Comparison of ENCODE assay signal across 18 mouse cellular contexts in genomic region chr3:41317170-41317569, GRCm38 (mm10).
DNase-seq lines count a peak whose midpoint lies in the region; ATAC-seq lines count a peak whose summit lies in the region.
"Had no signal": no experiment of that assay in that cellular context is flagged by ENCODE, and none has a peak within 500 bp of the region (broad histone marks: within the 10 kb centered on the region; RNA-seq: fewer than 3 reads in every experiment).

No protein-coding gene starts in this region.

- WGBS in hindbrain, embryonic 14.5 days = 31% methylated on average over 4 of the region's 4 CpGs
- 42% methylated on average over 4 of the region's 4 CpGs for WGBS in hindbrain, embryonic 11.5 days
- WGBS in neural tube, embryonic 12.5 days = 15% methylated on average over 4 of the region's 4 CpGs
- WGBS in neural tube, embryonic 15.5 days = 12% methylated on average over 4 of the region's 4 CpGs
- WGBS in neural tube, embryonic 14.5 days = 12% methylated on average over 4 of the region's 4 CpGs

- H3K36me3 ChIP-seq in hindbrain, embryonic 14.5 days (replicated peaks; ENCODE audit: control insufficient read depth, insufficient read depth) = no peaks in the 10 kb centered on the region
- H3K36me3 ChIP-seq in hindbrain, embryonic 11.5 days (ENCODE audit: control insufficient read depth, insufficient read depth, low read length) = no peaks in the 10 kb centered on the region
- H3K36me3 ChIP-seq in neural tube, embryonic 12.5 days = no peaks in the 10 kb centered on the region
- H3K36me3 ChIP-seq in neural tube, embryonic 15.5 days = no peaks in the 10 kb centered on the region
- H3K36me3 ChIP-seq in neural tube, embryonic 14.5 days (ENCODE audit: control insufficient read depth, insufficient read depth, low read length) = no peaks in the 10 kb centered on the region
- H3K36me3 ChIP-seq: forebrain, embryonic 10.5 days; heart, embryonic 10.5 days; midbrain, embryonic 15.5 days had no signal

- no peaks in the 10 kb centered on the region for H3K4me1 ChIP-seq in hindbrain, embryonic 14.5 days (replicated peaks; ENCODE audit: control insufficient read depth, insufficient read depth, low read length)
- H3K4me1 ChIP-seq in hindbrain, embryonic 11.5 days (replicated peaks; ENCODE audit: control insufficient read depth, insufficient read depth, low read length) = no peaks in the 10 kb centered on the region
- H3K4me1 ChIP-seq in neural tube, embryonic 12.5 days = peaks cover 12% of the 10 kb centered on the region; the same call in 1 of the 2 replicates
- H3K4me1 ChIP-seq in neural tube, embryonic 15.5 days = peaks cover 8% of the 10 kb centered on the region; the same call in 1 of the 2 replicates
- no peaks in the 10 kb centered on the region for H3K4me1 ChIP-seq in neural tube, embryonic 14.5 days (ENCODE audit: control insufficient read depth, insufficient read depth, low read length)
- H3K4me1 ChIP-seq: heart, embryonic 10.5 days; midbrain, embryonic 15.5 days had no signal

- no peak for DNase-seq in hindbrain, embryonic 14.5 days (ENCODE audit: low spot score)
- no peak for DNase-seq in hindbrain, embryonic 11.5 days (ENCODE audit: low spot score)
- DNase-seq in kidney, postnatal 14 days = peak; percentile 27
- DNase-seq in kidney, adult 9 months = no peak
- DNase-seq: adrenal gland, postnatal 36 days; cerebellum, adult 9-10 months; gastrocnemius, postnatal 10 days; heart, postnatal 4 days; liver, postnatal 0 days had no signal

- H3K27me3 ChIP-seq in hindbrain, embryonic 14.5 days (ENCODE audit: control insufficient read depth, insufficient read depth, low read length) = no peaks in the 10 kb centered on the region
- no peaks in the 10 kb centered on the region for H3K27me3 ChIP-seq in hindbrain, embryonic 11.5 days (ENCODE audit: control insufficient read depth, insufficient read depth, low read length)
- H3K27me3 ChIP-seq in neural tube, embryonic 12.5 days (replicated peaks) = no peaks in the 10 kb centered on the region
- no peaks in the 10 kb centered on the region for H3K27me3 ChIP-seq in neural tube, embryonic 15.5 days (replicated peaks)
- no peaks in the 10 kb centered on the region for H3K27me3 ChIP-seq in neural tube, embryonic 14.5 days (ENCODE audit: control insufficient read depth, insufficient read depth, low read length)
- H3K27me3 ChIP-seq: midbrain, embryonic 15.5 days; Patski had no signal

- H3K4me3 ChIP-seq in hindbrain, embryonic 14.5 days (replicated peaks; ENCODE audit: low read length) = no peak overlapping the region
- no peak overlapping the region for H3K4me3 ChIP-seq in hindbrain, embryonic 11.5 days (ENCODE audit: low read depth, low read length)
- no peak overlapping the region for H3K4me3 ChIP-seq in neural tube, embryonic 12.5 days
- H3K4me3 ChIP-seq in neural tube, embryonic 15.5 days (replicated peaks) = no peak overlapping the region
- no peak overlapping the region for H3K4me3 ChIP-seq in neural tube, embryonic 14.5 days (ENCODE audit: low read depth, low read length)
- H3K4me3 ChIP-seq: forebrain, embryonic 10.5 days; heart, embryonic 10.5 days; midbrain, embryonic 15.5 days had no signal

- no peak overlapping the region for H3K4me2 ChIP-seq in hindbrain, embryonic 14.5 days (replicated peaks)
- no peak overlapping the region for H3K4me2 ChIP-seq in hindbrain, embryonic 11.5 days (replicated peaks; ENCODE audit: low read depth, low read length)
- H3K4me2 ChIP-seq in neural tube, embryonic 12.5 days (replicated peaks) = no peak overlapping the region
- no peak overlapping the region for H3K4me2 ChIP-seq in neural tube, embryonic 15.5 days
- H3K4me2 ChIP-seq in neural tube, embryonic 14.5 days (ENCODE audit: low read depth, low read length) = no peak overlapping the region
- H3K4me2 ChIP-seq: midbrain, embryonic 15.5 days had no signal

- no peak overlapping the region for H3K27ac ChIP-seq in hindbrain, embryonic 14.5 days
- H3K27ac ChIP-seq in hindbrain, embryonic 11.5 days (ENCODE audit: low read depth, low read length) = no peak overlapping the region
- H3K27ac ChIP-seq in neural tube, embryonic 12.5 days = no peak overlapping the region
- H3K27ac ChIP-seq in neural tube, embryonic 15.5 days (replicated peaks) = no peak overlapping the region
- no peak overlapping the region for H3K27ac ChIP-seq in neural tube, embryonic 14.5 days (ENCODE audit: low read depth, low read length)
- H3K27ac ChIP-seq: forebrain, embryonic 10.5 days; heart, embryonic 10.5 days; midbrain, embryonic 15.5 days had no signal

- no peak overlapping the region for H3K9ac ChIP-seq in hindbrain, embryonic 14.5 days
- no peak overlapping the region for H3K9ac ChIP-seq in hindbrain, embryonic 11.5 days (ENCODE audit: low read depth, low read length)
- no peak overlapping the region for H3K9ac ChIP-seq in neural tube, embryonic 12.5 days
- no peak overlapping the region for H3K9ac ChIP-seq in neural tube, embryonic 15.5 days (replicated peaks)
- no peak overlapping the region for H3K9ac ChIP-seq in neural tube, embryonic 14.5 days (replicated peaks; ENCODE audit: low read depth, low read length)
- H3K9ac ChIP-seq: liver, postnatal 0 days; midbrain, embryonic 15.5 days had no signal

- no peaks in the 10 kb centered on the region for H3K9me3 ChIP-seq in hindbrain, embryonic 14.5 days (ENCODE audit: control insufficient read depth, low read length)
- no peaks in the 10 kb centered on the region for H3K9me3 ChIP-seq in hindbrain, embryonic 11.5 days (ENCODE audit: control insufficient read depth, low read length)
- H3K9me3 ChIP-seq in neural tube, embryonic 12.5 days = no peaks in the 10 kb centered on the region
- H3K9me3 ChIP-seq in neural tube, embryonic 15.5 days (replicated peaks) = no peaks in the 10 kb centered on the region
- H3K9me3 ChIP-seq in neural tube, embryonic 14.5 days (ENCODE audit: control insufficient read depth, low read length) = no peaks in the 10 kb centered on the region
- H3K9me3 ChIP-seq: forebrain, embryonic 10.5 days; heart, embryonic 10.5 days; midbrain, embryonic 15.5 days had no signal

- peak; percentile 34; the same call in 1 of the 2 replicates for ATAC-seq in hindbrain, embryonic 14.5 days (ENCODE audit: low FRiP score)
- no peak for ATAC-seq in hindbrain, embryonic 11.5 days (ENCODE audit: low FRiP score)
- peak; percentile 23; the same call in 1 of the 2 replicates for ATAC-seq in neural tube, embryonic 12.5 days (ENCODE audit: low FRiP score, low read depth)
- no peak for ATAC-seq in neural tube, embryonic 15.5 days (ENCODE audit: low FRiP score)
- peak; percentile 36; the same call in 1 of the 2 replicates for ATAC-seq in neural tube, embryonic 14.5 days (ENCODE audit: low read depth)
- ATAC-seq: forebrain, embryonic 16.5 days; intestine, postnatal 0 days; liver, postnatal 0 days; midbrain, embryonic 15.5 days; Patski had no signal

Comparison
In these comparisons a context has a peak if more than half of its experiments do, and no peak if none do; other contexts are left out.
1. ATAC-seq: peak in hindbrain, embryonic 14.5 days (single experiment), neural tube, embryonic 12.5 days (single experiment) and neural tube, embryonic 14.5 days (single experiment); none in hindbrain, embryonic 11.5 days (single experiment) and neural tube, embryonic 15.5 days (single experiment).